Comparison of ENCODE assay signal across 30 mouse cellular contexts in genomic region chr11:12493791-12494190, GRCm38 (mm10). TPM values are rescaled to one million over a fixed set of nuclear protein-coding genes. Genes with fewer than 3 reads are reported as not detected.
"Had no signal": no experiment of that assay in that cellular context is flagged by ENCODE, and none has a peak within 500 bp of the region (broad histone marks: within the 10 kb centered on the region; RNA-seq: fewer than 3 reads in every experiment).

No protein-coding gene starts in this region.

- H3K9me3 ChIP-seq: embryonic facial prominence, embryonic 10.5 days; embryonic facial prominence, embryonic 12.5 days; embryonic facial prominence, embryonic 13.5 days; embryonic facial prominence, embryonic 15.5 days; forebrain, embryonic 10.5 days; forebrain, embryonic 12.5 days; forebrain, embryonic 13.5 days; forebrain, embryonic 15.5 days had no signal

- H3K4me2 ChIP-seq: embryonic facial prominence, embryonic 12.5 days; embryonic facial prominence, embryonic 13.5 days; embryonic facial prominence, embryonic 15.5 days; forebrain, embryonic 12.5 days; forebrain, embryonic 13.5 days; forebrain, embryonic 15.5 days had no signal

- H3K27me3 ChIP-seq: embryonic facial prominence, embryonic 12.5 days; embryonic facial prominence, embryonic 13.5 days; embryonic facial prominence, embryonic 15.5 days; forebrain, embryonic 12.5 days; forebrain, embryonic 13.5 days; forebrain, embryonic 15.5 days had no signal

- H3K4me1 ChIP-seq: embryonic facial prominence, embryonic 10.5 days; embryonic facial prominence, embryonic 12.5 days; embryonic facial prominence, embryonic 13.5 days; embryonic facial prominence, embryonic 15.5 days; forebrain, embryonic 10.5 days; forebrain, embryonic 12.5 days; forebrain, embryonic 13.5 days; forebrain, embryonic 15.5 days had no signal

- H3K4me3 ChIP-seq: embryonic facial prominence, embryonic 10.5 days; embryonic facial prominence, embryonic 12.5 days; embryonic facial prominence, embryonic 13.5 days; embryonic facial prominence, embryonic 15.5 days; erythroblast, embryonic 14.5 days; forebrain, embryonic 10.5 days; forebrain, embryonic 12.5 days; forebrain, embryonic 13.5 days; forebrain, embryonic 15.5 days; gastrocnemius, adult 2 months had no signal

- H3K27ac ChIP-seq: embryonic facial prominence, embryonic 10.5 days; embryonic facial prominence, embryonic 12.5 days; embryonic facial prominence, embryonic 13.5 days; embryonic facial prominence, embryonic 15.5 days; forebrain, embryonic 10.5 days; forebrain, embryonic 12.5 days; forebrain, embryonic 13.5 days; forebrain, embryonic 15.5 days; gastrocnemius, adult 2 months had no signal

- ATAC-seq: forebrain, embryonic 13.5 days; forebrain, embryonic 14.5 days; forebrain, embryonic 15.5 days; forebrain, embryonic 16.5 days; forebrain, postnatal 0 days had no signal

- DNase-seq: cerebellum, adult 2 months; cerebellum, adult 8-10 months; cerebellum, adult 9-10 months; cerebellum, adult 9-11 months; cerebellum, postnatal 10 days; cerebellum, postnatal 14 days; cerebellum, postnatal 25 days; cerebellum, postnatal 36 days; embryo, embryonic 11 days; forebrain, postnatal 0 days; gastrocnemius, adult 2 months; gastrocnemius, postnatal 10 days; gastrocnemius, postnatal 14 days; gastrocnemius, postnatal 25 days; gastrocnemius, postnatal 36 days; heart, adult 11 months; heart, adult 18-20 months had no signal

- H3K9ac ChIP-seq: embryonic facial prominence, embryonic 12.5 days; embryonic facial prominence, embryonic 13.5 days; embryonic facial prominence, embryonic 15.5 days; forebrain, embryonic 12.5 days; forebrain, embryonic 13.5 days; forebrain, embryonic 15.5 days; forebrain, postnatal 0 days had no signal

- H3K36me3 ChIP-seq: embryonic facial prominence, embryonic 10.5 days; embryonic facial prominence, embryonic 12.5 days; embryonic facial prominence, embryonic 13.5 days; embryonic facial prominence, embryonic 15.5 days; forebrain, embryonic 10.5 days; forebrain, embryonic 12.5 days; forebrain, embryonic 15.5 days had no signal

RNA-seq across cellular contexts. Expression of gene Cobl, which starts 29.0 kb away (rescaled TPM):
- total RNA-seq: common myeloid progenitor, adult 5-6 weeks; granulocyte monocyte progenitor cell, adult 5-6 weeks had no signal
